Mouse (Mus musculus) megakaryocyte, embryonic 14.5 days (primary cell): ENCODE results near the gene Ilkap.

Experiments
- FLI1 ChIP-seq: IDR thresholded peaks from 2 replicates; pipeline ENCODE4 v1.6.1; 2012; ENCODE audit warnings: low read length, inconsistent platforms, mixed read lengths
- GATA1 ChIP-seq: IDR thresholded peaks from 3 replicates; pipeline ENCODE4 v1.6.1; 2012; ENCODE audit warnings: mixed read lengths, low read length, inconsistent platforms, borderline replicate concordance

DNA sequence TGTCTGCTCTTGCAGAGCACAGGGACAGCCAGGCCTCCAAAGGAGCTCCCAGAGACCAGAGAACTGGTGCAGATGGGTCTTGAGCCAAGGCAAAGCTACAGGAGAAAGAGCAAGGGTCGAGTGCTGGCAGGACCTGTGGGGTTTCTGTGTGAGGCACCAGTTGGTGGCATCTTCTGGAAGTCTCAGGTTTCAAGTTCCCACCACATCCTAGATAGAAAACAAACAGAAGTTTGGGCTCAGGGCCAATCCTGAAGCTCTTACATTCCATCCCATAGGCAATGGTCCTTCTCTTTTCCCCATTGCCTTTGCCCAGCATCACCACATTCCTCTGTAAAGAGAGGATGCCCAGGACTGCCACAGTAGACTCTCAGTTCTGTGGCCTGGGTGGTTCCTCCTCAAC, 6.4 kb upstream of the Ilkap start:
- TF ChIP-seq GATA1 (no peak), FLI1 (no peak)
